Mouse (Mus musculus): Measurements from ENCODE around the gene Tceanc2.
"Not testable (repeated sequence)": the region's sequence is repeated elsewhere in the genome, so short reads cannot be mapped to it uniquely, and the experiment has no call there.

Tceanc2 gene

DNA sequence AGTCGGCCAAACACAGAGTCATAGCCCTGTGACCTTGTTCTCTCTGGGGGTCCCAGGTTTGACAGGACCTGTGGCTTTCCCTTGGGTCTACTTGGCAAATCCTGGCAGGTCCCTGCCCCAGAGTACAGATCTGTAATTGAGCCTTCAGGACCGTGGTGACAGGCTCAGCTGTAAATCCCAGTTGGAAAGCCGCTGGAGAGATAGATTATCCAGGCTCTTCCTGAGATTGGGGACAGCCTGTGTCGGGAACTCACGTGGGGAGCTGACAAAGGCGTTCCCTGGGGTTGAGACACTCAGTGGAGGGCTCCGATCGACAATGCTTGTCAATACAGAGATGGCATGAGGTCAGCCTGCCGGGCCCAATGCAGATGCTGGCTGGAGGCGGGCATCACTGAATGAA is 52.5 kb downstream of the Tceanc2 start:
- no peak for DNase-seq

DNA sequence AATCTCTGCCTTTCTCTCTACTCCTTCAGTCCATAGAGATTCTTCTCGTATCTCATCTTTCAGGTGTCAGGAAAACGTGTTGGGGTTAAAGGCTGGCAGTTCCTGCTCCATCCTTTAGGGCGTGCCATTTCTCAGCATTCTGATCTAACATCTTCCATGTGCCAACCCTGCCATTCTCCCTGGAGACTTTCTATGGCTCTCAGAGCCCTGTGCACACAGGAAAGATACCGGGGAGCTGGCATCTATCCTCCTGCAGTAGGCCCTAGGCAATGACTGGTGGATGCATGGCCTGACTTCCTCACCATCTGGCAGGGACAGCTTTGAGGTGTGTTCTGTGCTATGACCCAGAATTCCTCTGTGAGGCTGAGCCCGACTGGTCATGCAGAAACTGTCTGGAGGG is 53.8 kb downstream of the Tceanc2 start:
- DNase-seq = no peak

DNA sequence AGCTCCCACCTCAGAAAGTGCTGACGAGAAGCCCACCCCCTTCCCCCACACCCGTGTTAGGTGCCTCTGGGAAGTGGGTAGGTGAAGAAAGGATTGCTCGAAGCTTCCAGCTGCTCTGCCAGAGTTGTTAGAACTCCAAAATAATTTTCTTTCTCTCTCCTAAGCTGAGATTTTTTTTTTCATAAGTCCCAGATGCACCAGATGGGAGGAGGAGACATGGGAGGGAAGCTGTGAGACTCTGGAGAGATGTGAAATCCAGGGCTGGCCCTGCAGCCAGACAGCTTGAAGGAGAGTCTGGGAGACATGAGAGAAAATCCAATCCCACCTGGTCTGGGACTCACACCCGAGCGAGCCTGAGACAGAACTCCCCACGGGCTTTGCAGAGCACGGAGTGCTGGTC is 54.5 kb downstream of the Tceanc2 start:
- DNase-seq = no peak

DNA sequence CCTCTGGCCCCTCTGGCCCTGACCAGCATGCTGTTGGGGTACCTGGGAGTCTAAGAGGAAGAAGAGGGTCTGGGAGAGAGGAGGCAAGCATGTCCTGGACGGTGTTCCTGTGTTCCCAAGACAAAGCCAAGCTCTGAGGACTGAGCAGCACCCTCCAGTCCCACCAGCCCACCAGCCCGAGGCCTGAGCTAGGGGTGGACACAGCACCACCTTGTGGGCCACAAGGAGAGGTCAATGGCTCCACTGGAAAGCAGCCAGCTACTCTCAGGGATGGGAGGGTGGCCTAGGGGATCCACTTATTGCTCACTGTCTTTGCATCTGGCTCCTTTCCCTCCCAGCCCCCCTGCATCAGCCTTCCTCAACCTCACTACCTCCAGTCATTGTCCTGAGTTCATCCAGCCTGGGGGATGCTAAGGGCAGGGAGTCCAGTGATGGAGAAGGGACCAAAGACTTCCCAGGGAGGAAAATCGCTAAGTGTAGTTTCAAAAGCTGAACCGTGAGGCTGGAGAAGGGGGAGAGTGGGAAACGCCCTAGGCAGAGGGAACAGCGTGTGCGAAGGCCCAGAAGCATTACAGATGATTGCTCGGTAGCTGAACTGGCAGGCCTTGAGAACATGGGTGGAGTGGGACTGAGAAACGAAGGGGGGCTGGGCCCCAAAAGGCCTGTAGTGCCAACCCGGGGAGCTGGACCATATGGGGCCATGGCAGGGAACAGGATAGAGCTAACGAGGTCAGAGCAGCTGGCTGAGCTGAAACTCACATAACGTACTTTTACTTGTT is 57.6 kb downstream of the Tceanc2 start:
- no peak for DNase-seq

DNA sequence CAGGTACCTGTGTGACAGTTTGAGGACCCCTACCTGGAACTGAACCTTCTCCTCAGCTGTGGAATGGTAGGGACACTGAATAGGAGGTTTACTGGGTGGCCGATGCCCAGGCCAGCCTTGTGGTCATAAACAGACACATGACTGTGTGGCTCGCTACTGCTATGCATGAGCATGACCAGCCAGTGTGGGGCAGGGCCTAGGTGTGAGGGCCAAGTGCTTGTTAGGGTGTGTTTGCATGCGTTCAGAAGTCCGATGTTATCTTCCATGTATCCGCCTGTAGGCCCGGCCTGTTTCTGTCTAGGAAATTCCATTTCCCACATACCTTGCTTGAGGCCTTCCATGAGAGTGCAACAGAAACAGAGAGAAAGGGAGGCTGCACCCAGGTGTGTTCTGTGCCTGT is 58.2 kb downstream of the Tceanc2 start:
- DNase-seq = no peak

DNA sequence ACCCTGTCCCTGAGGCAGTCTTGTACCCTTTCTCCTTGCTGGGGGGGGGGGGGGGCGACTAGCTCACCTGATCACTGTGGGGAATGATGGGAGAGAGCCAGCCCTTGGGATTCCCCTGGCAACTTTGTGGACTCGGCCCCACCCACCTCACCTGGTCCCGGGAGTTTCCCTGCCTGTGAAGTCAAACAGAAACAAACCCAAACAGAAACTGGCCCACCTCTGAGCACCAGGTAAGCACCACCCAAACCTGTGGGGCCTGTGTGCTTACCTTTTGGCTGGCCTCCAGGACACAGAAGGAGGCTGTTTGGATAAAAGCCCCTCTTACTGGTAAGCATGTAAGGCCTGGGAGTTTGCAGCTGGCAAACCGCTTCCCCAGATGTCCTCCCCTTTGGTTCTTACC is 59.9 kb downstream of the Tceanc2 start:
- DNase-seq = no peak

DNA sequence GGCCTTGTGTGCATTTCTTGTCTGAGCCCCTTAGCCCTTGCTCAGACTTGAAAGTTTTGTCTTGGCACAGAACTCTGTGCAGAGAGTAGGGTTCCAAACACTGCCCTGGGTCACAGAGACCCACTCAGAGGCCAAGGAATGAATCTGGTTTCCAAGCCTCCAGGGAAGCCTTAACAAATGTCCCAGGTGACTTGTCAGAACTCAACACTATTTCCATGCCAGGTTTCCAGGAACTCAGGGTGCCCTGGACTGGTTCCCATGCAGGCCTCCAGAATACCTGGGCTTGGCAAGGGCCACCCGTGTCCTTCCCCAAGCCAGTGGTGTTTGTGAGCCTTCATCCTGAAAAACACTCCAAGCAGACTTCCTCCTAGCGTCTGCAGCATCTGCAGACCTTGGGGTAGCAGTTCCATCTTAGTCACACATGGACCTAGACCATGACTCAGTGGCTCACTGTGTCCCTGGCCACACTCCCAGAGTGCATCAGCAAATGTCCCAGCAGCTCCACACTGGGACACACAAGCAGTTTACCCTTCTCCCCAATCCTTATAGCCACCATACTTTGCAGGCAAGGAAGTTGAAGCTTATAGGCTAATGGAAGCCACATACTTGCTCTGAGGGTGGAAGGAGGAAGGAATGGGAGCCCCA is 61.1 kb downstream of the Tceanc2 start:
- DNase-seq = no peak

DNA sequence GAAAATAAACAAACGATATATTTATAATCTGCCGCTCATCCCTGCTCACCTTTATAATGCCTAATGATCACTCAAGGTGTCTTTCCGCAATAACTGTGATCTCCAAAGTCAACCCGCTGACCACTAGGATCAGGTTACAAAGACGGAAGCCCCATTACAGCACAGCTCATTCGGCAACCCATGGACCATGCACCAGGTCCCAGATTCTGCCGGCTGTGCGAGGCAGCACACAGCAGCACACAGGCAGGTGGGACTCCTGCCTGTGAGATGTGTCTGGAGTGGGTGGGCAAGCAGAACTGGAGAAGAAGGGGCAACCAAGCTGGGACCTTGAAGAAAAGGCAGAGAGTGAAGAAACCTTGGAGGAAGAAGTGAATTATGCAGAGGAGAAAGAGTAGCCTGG is 64.6 kb downstream of the Tceanc2 start:
- DNase-seq = no peak

DNA sequence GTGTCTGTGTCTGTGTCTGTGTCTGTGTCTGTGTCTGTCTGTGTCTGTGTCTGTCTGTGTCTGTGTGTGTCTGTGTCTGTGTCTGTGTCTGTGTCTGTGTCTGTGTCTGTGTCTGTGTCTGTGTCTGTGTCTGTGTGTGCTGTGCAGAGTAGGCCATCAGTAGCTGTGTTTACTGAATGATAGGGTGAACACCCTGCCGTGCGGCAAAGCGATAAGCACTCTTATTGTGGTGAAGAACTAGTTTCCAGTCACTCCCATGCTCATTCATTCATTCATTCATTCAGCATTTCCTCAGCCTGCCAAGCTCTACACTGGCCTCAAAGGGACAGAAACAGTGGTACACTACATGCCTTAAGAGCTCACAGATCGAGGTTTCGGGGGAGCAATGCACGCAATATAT is 69.7 kb downstream of the Tceanc2 start:
- DNase-seq = not testable (repeated sequence)

DNA sequence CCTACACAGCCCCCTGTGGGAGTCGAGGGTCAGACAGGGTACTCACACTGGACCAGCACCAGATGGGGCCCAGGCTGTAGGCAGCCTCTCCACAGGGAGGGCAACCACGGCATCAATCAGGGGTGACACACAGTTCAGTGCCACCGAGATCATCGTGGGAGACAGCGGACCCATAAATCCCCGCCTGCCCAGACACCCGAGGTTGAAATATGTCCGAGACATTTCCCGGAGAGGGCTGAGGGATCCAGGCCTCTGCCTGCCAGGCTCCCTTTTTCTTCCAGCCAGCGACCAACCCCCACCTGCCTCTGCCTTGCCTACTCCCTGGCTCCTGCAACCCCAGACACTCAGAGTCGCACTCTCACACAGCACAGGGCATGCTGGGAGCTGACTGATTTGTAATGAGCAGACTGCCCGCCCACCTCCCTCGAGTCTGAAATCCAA is 70.6 kb downstream of the Tceanc2 start:
- no peak for DNase-seq

DNA sequence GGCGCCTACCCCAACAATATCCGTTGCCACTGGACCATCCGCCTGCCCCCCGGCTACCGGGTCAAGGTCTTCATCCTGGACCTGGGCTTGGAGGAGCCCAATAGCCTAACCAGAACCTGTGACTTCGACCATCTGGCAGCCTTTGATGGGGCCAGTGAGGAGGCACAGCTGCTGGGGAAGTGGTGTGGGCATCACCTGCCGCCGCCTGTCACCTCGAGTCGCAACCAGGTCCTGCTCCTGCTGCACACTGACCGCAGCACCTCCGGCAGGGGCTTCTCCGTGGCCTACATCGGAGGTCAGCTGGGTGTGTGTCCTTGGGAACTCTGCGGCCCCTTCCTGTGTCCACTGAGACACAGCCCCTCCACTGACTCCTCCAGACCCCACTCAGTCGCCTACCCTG is 72.1 kb downstream of the Tceanc2 start:
- no peak for DNase-seq

DNA sequence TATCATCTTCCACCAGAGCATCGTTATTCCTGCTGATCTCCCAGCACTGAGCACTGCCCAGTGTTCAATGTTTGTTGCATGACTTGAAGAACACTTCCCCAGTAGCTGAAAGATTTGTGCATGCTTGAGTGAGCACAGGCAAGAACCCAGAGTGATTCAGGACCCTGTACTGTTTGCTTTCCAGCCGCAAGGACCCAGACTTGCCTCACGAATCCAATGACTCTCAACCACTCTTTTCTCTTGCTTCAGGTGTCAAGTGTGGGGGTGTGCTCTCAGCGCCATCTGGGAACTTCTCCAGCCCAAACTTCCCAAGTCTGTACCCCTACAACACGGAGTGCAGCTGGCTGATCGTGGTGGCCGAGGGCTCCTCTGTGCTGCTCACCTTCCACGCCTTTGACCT is 76.7 kb downstream of the Tceanc2 start:
- DNase-seq = no peak

DNA sequence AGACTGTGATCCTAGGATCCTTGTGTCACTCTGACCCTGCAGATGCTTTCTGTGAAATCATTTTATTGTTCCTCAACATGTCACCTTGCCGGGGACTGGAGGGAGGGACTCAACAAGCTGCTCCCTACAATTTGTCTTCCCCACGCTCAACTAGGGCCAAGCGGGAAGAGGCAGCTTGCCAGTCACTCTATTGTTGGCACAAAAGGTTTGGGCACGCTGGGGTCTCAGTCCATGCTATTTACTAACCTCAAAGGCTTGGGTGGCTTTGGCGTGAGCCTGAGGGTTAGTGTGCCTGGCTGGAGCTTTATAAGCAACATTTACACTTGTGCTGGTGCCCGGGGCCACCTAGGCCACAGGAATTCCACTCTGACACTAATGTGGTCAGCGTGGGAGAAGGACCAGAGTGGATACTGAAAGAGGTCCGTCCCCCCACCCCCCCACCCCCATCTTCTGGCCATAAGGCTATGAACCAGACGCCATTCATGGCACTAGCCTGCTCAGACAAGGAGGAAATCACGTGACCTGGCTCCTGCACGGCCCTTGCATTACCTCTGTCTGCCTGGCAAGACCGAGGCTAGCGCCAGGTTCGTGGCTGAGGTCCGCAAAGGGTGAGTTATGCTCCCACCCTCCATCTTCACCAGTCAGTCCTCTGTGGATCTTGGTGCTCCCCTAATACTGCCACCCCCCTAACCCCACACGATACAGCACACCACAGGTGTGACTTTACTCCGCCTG is 80.0 kb downstream of the Tceanc2 start:
- no peak for DNase-seq

DNA sequence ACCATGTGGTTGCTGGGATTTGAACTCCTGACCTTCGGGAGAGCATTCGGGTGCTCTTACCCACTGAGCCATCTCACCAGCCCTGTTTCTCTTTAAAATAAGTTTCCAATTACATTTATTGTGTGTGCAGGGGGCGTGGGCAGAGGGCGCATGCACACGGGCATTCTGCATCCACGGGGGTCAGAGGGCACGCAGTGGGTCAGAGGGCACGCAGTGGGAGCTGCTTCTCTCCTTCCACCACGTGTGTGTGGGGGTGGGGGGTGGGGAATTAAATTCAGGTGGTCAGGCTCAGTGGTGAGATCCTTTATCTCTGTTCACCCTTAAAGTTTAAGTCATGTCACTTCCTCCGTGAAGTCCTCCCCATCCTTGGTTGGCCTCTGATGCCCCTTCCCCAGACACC is 80.5 kb downstream of the Tceanc2 start:
- DNase-seq = no peak

DNA sequence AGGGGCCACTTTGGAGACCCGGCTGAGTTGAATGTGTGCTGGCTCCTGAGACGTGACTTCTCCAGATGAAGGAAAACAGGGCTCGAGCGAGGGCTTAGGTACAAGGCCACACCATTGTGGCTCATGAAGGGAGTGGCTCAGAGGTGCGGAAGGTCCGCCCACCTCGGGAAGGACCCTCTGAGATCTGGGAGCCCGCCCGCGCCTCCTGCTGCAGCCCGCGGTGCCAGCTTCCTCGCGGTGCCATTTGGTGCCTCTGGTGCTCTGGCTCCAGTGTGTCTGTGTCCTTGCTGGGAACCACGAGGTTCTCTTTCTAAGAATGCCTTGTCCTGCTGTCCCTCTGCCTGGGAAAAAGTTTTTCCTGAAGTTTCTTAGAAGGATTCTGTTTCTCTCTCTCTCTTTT is 81.0 kb downstream of the Tceanc2 start:
- no peak for DNase-seq

DNA sequence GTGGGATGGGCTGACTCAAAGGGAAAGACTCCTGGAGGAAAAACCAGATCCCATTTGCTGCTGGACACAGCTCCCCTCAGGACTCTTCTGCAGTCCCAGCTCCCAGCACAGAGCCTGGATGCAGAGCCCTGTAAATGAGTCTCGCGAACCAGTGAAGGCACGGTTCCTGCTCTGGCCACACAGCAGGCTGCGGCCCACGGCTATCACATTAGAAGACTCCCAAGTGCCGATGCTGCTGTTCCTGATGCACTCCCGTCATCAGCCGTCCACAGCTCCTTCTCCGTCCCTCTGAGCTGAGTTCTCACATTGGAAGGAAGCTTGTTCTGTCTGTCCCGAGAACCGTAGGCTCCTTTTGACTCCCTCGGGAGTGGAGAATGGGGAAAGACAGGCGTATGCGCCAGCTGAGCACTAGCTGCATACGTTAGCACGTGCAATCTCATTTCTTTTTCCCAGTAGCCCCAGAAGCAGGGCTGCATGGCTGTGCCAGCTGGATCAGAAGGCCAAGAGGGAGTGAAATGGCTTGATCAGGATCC is 82.0 kb downstream of the Tceanc2 start, which contains the start of gene Cdcp2:
Gene Cdcp2 (plus strand): TSS at position 51 of the 533 bp plus-strand sequence.
- DNase-seq = no peak

DNA sequence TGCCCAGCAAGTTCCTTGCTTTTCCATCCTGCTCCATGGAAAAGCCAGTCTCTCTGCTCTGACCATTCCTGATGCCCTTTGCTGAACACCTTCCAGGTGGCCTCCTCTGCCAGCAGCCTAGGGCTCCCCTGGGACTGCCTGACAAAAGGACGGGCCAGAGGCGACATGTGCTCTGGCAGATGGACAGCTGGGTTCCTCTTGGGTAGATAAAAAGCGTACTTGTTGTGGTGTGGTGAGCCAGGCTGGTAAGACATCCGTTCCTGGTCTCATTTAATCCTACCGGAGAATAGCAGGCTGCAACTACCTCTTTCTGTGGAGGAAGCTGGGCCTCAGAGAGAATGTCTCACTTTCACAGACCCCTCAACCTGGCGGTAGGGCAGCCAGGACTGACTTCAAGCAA is 82.9 kb downstream of the Tceanc2 start:
- no peak for DNase-seq

DNA sequence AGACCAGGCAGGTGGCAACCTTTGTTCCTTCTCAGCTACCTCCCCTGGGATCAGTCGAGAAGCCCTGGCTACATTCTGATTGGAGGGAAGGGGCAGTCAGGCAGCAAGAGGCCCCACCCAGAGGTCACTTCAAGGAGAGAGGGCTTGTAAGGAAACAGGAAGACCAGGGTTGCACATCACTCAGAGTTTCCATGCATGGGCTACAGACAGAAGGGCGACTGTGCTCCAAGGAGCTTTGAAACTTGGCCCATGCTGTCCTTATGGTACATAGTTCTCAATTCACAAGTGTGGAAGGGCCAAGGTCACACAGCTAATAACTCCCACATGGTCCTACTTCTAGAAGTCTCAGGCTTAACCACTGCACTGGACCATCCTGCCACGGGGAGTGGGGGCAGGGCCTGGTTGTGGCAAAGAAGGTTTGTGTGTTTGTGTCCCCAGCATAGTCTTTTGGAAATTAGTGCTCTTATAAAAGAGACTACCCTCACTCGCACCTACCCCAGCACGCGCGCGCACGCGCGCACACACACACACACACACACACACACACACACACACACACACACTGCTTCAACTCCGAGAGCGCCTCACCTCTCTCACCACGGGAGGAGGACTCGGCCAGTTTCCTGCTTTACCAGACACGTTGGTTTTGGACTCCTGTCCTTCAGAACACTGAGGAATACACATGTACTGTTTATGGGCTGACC is 84.3 kb downstream of the Tceanc2 start:
- no peak for DNase-seq

DNA sequence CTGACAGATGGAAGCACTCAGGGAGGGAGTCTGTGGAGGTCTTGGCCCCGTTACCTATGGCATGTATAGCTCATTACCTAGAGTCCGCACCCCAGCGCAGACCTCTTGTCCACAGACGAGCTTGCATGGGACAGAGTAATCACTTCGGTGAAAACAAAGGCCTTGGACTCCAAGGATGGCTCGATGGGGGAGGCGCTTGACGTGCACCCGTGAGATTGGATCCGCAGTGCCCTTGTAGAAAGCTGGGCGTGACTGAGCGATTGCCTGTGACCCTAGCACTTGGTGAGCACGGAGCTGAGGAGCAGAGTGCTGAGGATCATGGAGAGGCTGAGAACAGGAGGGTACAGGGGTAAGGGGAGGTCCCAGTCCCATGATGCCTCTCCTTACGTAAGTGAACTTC is 87.2 kb downstream of the Tceanc2 start:
- DNase-seq = no peak

DNA sequence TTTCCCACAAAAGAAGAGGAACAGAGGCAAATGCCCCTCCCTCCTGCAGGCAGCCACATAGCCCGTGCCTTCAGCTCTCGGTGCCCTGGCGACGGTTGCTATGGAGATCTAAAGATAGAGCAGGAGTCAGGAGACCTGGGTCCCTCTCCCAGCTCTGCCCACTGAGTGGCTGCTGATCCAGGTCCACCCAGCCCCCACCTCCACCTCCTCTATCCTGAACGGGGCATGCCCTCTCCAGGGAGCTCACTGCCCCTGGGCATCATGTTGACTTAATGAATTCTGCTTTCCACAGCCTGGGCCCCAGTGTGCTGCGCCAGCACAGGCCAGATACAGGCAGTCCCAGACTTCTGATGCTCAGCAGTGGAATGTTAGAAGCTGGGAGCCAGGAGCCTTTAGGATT is 94.1 kb downstream of the Tceanc2 start:
- no peak for DNase-seq

DNA sequence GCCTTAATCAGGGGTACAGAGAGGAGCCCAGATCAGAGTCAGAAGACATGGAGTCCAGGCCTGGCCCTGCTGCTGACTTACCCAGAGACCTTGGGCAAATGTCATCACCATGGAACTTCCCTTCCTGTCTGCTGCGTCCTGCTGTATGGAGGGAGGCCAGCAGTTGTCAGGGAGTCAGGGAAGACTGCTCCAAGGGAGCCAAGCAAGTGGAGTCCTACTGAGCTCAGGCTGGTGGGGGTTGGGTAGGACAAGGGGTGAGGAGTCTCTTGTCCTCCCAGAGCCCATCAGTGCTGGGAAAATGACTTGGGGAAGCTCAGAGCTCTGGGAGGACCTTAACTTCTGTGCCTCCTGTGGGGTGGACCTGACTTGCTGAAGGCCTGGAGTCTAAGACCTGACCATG is 94.6 kb downstream of the Tceanc2 start:
- DNase-seq = no peak

All from B cell, adult 2 months (primary cell).